Mouse (Mus musculus): ENCODE measurements at regions not wholly inside any gene's neighbourhood (a gene's known extent, or its start where the extent isn't known, plus 50 kb on each side); places are given as distances from the start of the nearest gene placed in this dataset.

GRCm38 (mm10) chr12:77786678-77787077, 407.4 kb upstream of the Gm6657 start:
- TF ChIP-seq POLR2A (IDR thresholded peaks at IDR 0.05; ENCODE audit: insufficient read depth, low read length) (no peak), CTCF (IDR thresholded peaks at IDR 0.05; ENCODE audit: low read depth, low read length) (no peak)
